Mouse (Mus musculus) testis, adult 2 months (tissue): Measurements from ENCODE around the gene Bax.
A peak's percentile ranks its signal among the peaks of the same experiment; 100 is the strongest.

ENCODE experiments used
- CTCF ChIP-seq: fragments of 200-500 bp; IDR thresholded peaks from 2 replicates; pipeline ENCODE4 v1.5.1; 2012; ENCODE audit warnings: low read depth, mild to moderate bottlenecking, inconsistent platforms, low read length, moderate library complexity; ENCODE audit not compliant: control insufficient read depth, insufficient read depth, insufficient replicate concordance
- POLR2A ChIP-seq: fragments of 200-500 bp; IDR thresholded peaks from 2 replicates; pipeline ENCODE4 v1.6.1; 2012; ENCODE audit warnings: low read depth, mild to moderate bottlenecking, inconsistent platforms, low read length, moderate library complexity; ENCODE audit not compliant: control insufficient read depth

GRCm38 (mm10) chr7:45481374-45481927 lies 14.8 kb upstream of the Bax start, which contains the start of gene Tulp2:
- TF ChIP-seq CTCF = no peak
- TF ChIP-seq POLR2A = peak; percentile 57; the same call in 1 of the 2 replicates
